Comparison of ENCODE assay signal across 20 mouse cellular contexts in genomic region chr3:62103872-62104271, GRCm38 (mm10).
DNase-seq lines count a peak whose midpoint lies in the region; ATAC-seq lines count a peak whose summit lies in the region.
"Had no signal": no experiment of that assay in that cellular context is flagged by ENCODE, and none has a peak within 500 bp of the region (broad histone marks: within the 10 kb centered on the region; RNA-seq: fewer than 3 reads in every experiment).

No protein-coding gene starts in this region.

- H3K4me1 ChIP-seq in forebrain, embryonic 10.5 days = peaks cover 8% of the 10 kb centered on the region
- no peaks in the 10 kb centered on the region for H3K4me1 ChIP-seq in forebrain, embryonic 15.5 days
- 0 out of 2 replicates have a peak, but pooled peaks cover 3% of the 10 kb centered on the region for H3K4me1 ChIP-seq in lung, embryonic 16.5 days (replicated peaks; ENCODE audit: control insufficient read depth, insufficient read depth, low read length)
- H3K4me1 ChIP-seq: embryonic facial prominence, embryonic 12.5 days; forebrain, embryonic 13.5 days; hindbrain, embryonic 10.5 days; intestine, embryonic 15.5 days had no signal

- H3K27me3 ChIP-seq in forebrain, embryonic 10.5 days (ENCODE audit: poor library complexity, severe bottlenecking) = no peaks in the 10 kb centered on the region
- H3K27me3 ChIP-seq in forebrain, embryonic 15.5 days = no peaks in the 10 kb centered on the region
- no peaks in the 10 kb centered on the region for H3K27me3 ChIP-seq in lung, embryonic 16.5 days (ENCODE audit: control insufficient read depth, insufficient read depth, low read depth, low read length)
- H3K27me3 ChIP-seq: embryonic facial prominence, embryonic 12.5 days; forebrain, embryonic 13.5 days; intestine, embryonic 15.5 days had no signal

- no peak for ATAC-seq in forebrain, embryonic 15.5 days (replicated peaks)
- ATAC-seq in lung, embryonic 16.5 days (ENCODE audit: low read depth) = 0 out of 2 replicates have a peak, but pooled peaks have one; percentile 28
- ATAC-seq in megakaryocyte progenitor cell, adult 5-6 weeks (replicated peaks; ENCODE audit: poor library complexity) = peak; percentile 65
- ATAC-seq: CD4-positive, CD25-positive, alpha-beta regulatory T cell, adult 4 months; forebrain, embryonic 13.5 days; intestine, embryonic 15.5 days had no signal

- no peak overlapping the region for H3K4me2 ChIP-seq in forebrain, embryonic 15.5 days (replicated peaks)
- H3K4me2 ChIP-seq in lung, embryonic 16.5 days (ENCODE audit: low read depth, low read length) = no peak overlapping the region
- H3K4me2 ChIP-seq: embryonic facial prominence, embryonic 12.5 days; forebrain, embryonic 13.5 days; heart, embryonic 11.5 days; hindbrain, embryonic 14.5 days; intestine, embryonic 15.5 days had no signal

- DNase-seq in forebrain, embryonic 10.5 days (ENCODE audit: extremely low spot score, low spot score) = no peak
- DNase-seq in lung, postnatal 14 days = no peak
- DNase-seq in Muller cell, postnatal 12 days (ENCODE audit: inconsistent ontology term) = peak; percentile 31
- no peak for DNase-seq in cerebellum, adult 11 months
- DNase-seq in adrenal gland, adult (ENCODE audit: inconsistent age in 2 of 2, low spot score in 1 of 2) = no peak
- DNase-seq: cerebellum, adult 2 months; cerebellum, postnatal 10 days; gastrocnemius, postnatal 10 days; heart, adult 2 months had no signal

- no peak overlapping the region for H3K4me3 ChIP-seq in forebrain, embryonic 10.5 days
- H3K4me3 ChIP-seq in forebrain, embryonic 15.5 days = no peak overlapping the region
- H3K4me3 ChIP-seq in lung, embryonic 16.5 days (ENCODE audit: low read length) = no peak overlapping the region
- H3K4me3 ChIP-seq: embryonic facial prominence, embryonic 12.5 days; forebrain, embryonic 13.5 days; heart, adult 2 months; hindbrain, embryonic 10.5 days; intestine, embryonic 15.5 days had no signal

- no peaks in the 10 kb centered on the region for H3K9me3 ChIP-seq in forebrain, embryonic 10.5 days
- H3K9me3 ChIP-seq in forebrain, embryonic 15.5 days = no peaks in the 10 kb centered on the region
- no peaks in the 10 kb centered on the region for H3K9me3 ChIP-seq in lung, embryonic 16.5 days (ENCODE audit: control insufficient read depth, low read length)
- H3K9me3 ChIP-seq: embryonic facial prominence, embryonic 12.5 days; forebrain, embryonic 13.5 days; G1E; hindbrain, embryonic 10.5 days; intestine, embryonic 15.5 days had no signal

- no peaks in the 10 kb centered on the region for H3K36me3 ChIP-seq in forebrain, embryonic 10.5 days (replicated peaks)
- H3K36me3 ChIP-seq in forebrain, embryonic 15.5 days = no peaks in the 10 kb centered on the region
- H3K36me3 ChIP-seq in lung, embryonic 16.5 days (ENCODE audit: control insufficient read depth, insufficient read depth, low read length) = no peaks in the 10 kb centered on the region
- H3K36me3 ChIP-seq: embryonic facial prominence, embryonic 12.5 days; G1E; hindbrain, embryonic 10.5 days; intestine, embryonic 15.5 days had no signal

- peak overlapping the region; percentile 30; the same call in 1 of the 2 replicates for H3K27ac ChIP-seq in forebrain, embryonic 10.5 days
- no peak overlapping the region for H3K27ac ChIP-seq in forebrain, embryonic 15.5 days (replicated peaks)
- no peak overlapping the region for H3K27ac ChIP-seq in lung, embryonic 16.5 days (ENCODE audit: low read length)
- H3K27ac ChIP-seq: embryonic facial prominence, embryonic 12.5 days; forebrain, embryonic 13.5 days; heart, adult 2 months; hindbrain, embryonic 10.5 days; hindbrain, embryonic 14.5 days; intestine, embryonic 15.5 days had no signal

- no peak overlapping the region for H3K9ac ChIP-seq in forebrain, embryonic 15.5 days (replicated peaks)
- H3K9ac ChIP-seq in lung, embryonic 16.5 days (ENCODE audit: low read length) = no peak overlapping the region
- H3K9ac ChIP-seq: embryonic facial prominence, embryonic 12.5 days; forebrain, embryonic 13.5 days; hindbrain, embryonic 14.5 days; intestine, embryonic 15.5 days had no signal
